In genomic region chr16:59639102-59639691, GRCm38 (mm10) we compare ENCODE assay signal across 8 mouse cellular contexts. TPM values are rescaled to one million over a fixed set of nuclear protein-coding genes. Genes with fewer than 3 reads are reported as not detected.
A peak's percentile ranks its signal among the peaks of the same experiment; 100 is the strongest.
DNase-seq lines count a peak whose midpoint lies in the region; ATAC-seq lines count a peak whose summit lies in the region.

Gene Arl6 (minus strand): TSS chr16:59639391.

- ATAC-seq in intestine, embryonic 15.5 days: peak; percentile 99
- peak; percentile 99 for ATAC-seq in megakaryocyte-erythroid progenitor cell, adult 5-6 weeks (replicated peaks; ENCODE audit: low FRiP score, low TSS enrichment, poor library complexity, severe bottlenecking)

- no peaks in the 10 kb centered on the region for H3K9me3 ChIP-seq in embryonic facial prominence, embryonic 10.5 days
- no peaks in the 10 kb centered on the region for H3K9me3 ChIP-seq in intestine, embryonic 15.5 days

- H3K4me2 ChIP-seq in intestine, embryonic 15.5 days (replicated peaks): peak within 1 kb of the TSS; percentile 77

- H3K36me3 ChIP-seq in embryonic facial prominence, embryonic 10.5 days (replicated peaks): no peaks in the 10 kb centered on the region
- no peaks in the 10 kb centered on the region for H3K36me3 ChIP-seq in intestine, embryonic 15.5 days

- peak within 1 kb of the TSS; percentile 97 for H3K27ac ChIP-seq in embryonic facial prominence, embryonic 10.5 days (replicated peaks)
- peak within 1 kb of the TSS; percentile 96 for H3K27ac ChIP-seq in intestine, embryonic 15.5 days

- H3K4me3 ChIP-seq in embryonic facial prominence, embryonic 10.5 days: peak within 1 kb of the TSS; percentile 82
- peak within 1 kb of the TSS; percentile 56 for H3K4me3 ChIP-seq in intestine, embryonic 15.5 days (replicated peaks)

- DNase-seq in adrenal gland, postnatal 14 days: peak; percentile 96
- peak; percentile 95 for DNase-seq in embryonic facial prominence, embryonic 10.5 days (ENCODE audit: low spot score)
- peak; percentile 87 to 95 for DNase-seq in gastrocnemius, postnatal 4 days (ENCODE audit: low spot score in 2 of 2)
- DNase-seq in left cerebral cortex, postnatal 14 days (ENCODE audit: low spot score in 2 of 2): peak; percentile 95 to 96
- peak; percentile 96 for DNase-seq in right cerebral cortex, postnatal 14 days
- peak; percentile 95 for DNase-seq in urinary bladder, postnatal 25 days (ENCODE audit: low spot score)

- H3K4me1 ChIP-seq in embryonic facial prominence, embryonic 10.5 days: peaks cover 9% of the 10 kb centered on the region
- no peaks in the 10 kb centered on the region for H3K4me1 ChIP-seq in intestine, embryonic 15.5 days (replicated peaks)

- no peaks in the 10 kb centered on the region for H3K27me3 ChIP-seq in embryonic facial prominence, embryonic 10.5 days (replicated peaks; ENCODE audit: low read depth, poor library complexity, severe bottlenecking)
- no peaks in the 10 kb centered on the region for H3K27me3 ChIP-seq in intestine, embryonic 15.5 days (replicated peaks)

- peak within 1 kb of the TSS; percentile 46 for H3K9ac ChIP-seq in intestine, embryonic 15.5 days

- intact Hi-C loops in left cerebral cortex, postnatal 14 days (cut with DNase I): no loop called here

- WGBS in embryonic facial prominence, embryonic 10.5 days: under 1% methylated on average over 46 of the region's 46 CpGs
- under 1% methylated on average over 46 of the region's 46 CpGs for WGBS in intestine, embryonic 15.5 days

RNA-seq across cellular contexts. Expression of gene Arl6, which starts in this region (rescaled TPM):
- 8.0 and 9.4 TPM in 2 replicates for total RNA-seq in adrenal gland, postnatal 14 days (2021)
- 41.6 and 43.4 TPM in 2 replicates for polyA plus RNA-seq in embryonic facial prominence, embryonic 10.5 days (2016; fragmentation: Nextera tagmentation; extraction: Ambion mirVana)
- total RNA-seq in gastrocnemius, postnatal 4 days (2021): 1 to 10 TPM; 6.3 to 7.0 TPM
- polyA plus RNA-seq in intestine, embryonic 15.5 days (2015; fragmentation: Nextera tagmentation; extraction: Ambion mirVana): 18.0 and 22.2 TPM in 2 replicates
- 10 to 100 TPM; 34.4 to 35.2 TPM for total RNA-seq in left cerebral cortex, postnatal 14 days (2021)
- total RNA-seq in megakaryocyte-erythroid progenitor cell, adult 5-6 weeks (2014; fragmentation: Nextera tagmentation): 2.9 and 4.4 TPM in 2 replicates
- 9.3 and 13.8 TPM in 2 replicates for total RNA-seq in megakaryocyte-erythroid progenitor cell, adult 5-6 weeks (2017)

Comparison
In these comparisons a context has a peak if more than half of its experiments do, and no peak if none do; other contexts are left out.
1. Peak in every context shown above with its lines: DNase-seq, ATAC-seq, H3K4me3 ChIP-seq and H3K27ac ChIP-seq.